Mouse (Mus musculus): ENCODE data around the gene Krt72. TPM values are rescaled to one million over a fixed set of nuclear protein-coding genes. Genes with fewer than 3 reads are reported as not detected.

Gene Krt72
- total RNA-seq (2021), result not detected
- long read RNA-seq, experiment 1, result 0 reads
- long read RNA-seq, experiment 2, result 0 reads

GRCm38 (mm10) chr15:101786360-101786759 lies at the start of gene Krt72:
Gene Krt72, minus strand, starts transcription at chr15:101786460.
- no peak for TF ChIP-seq CTCF (conservative IDR thresholded peaks at IDR 0.05)
- Histone ChIP-seq H3K27ac (no peak within 1 kb of the TSS), H3K4me3 (no peak within 1 kb of the TSS)
- no peak for DNase-seq (ENCODE audit: low spot score in 2 of 2)

- peak; percentile 27; the same call in 1 of the 2 replicates for TF ChIP-seq CTCF (conservative IDR thresholded peaks at IDR 0.05)
- DNase-seq (ENCODE audit: low spot score in 2 of 2), result no peak
- no peak overlapping the region for H3K27ac ChIP-seq
- no peak overlapping the region for H3K4me3 ChIP-seq
Measured at GRCm38 (mm10) chr15:101834784-101835328, 48.6 kb upstream of the Krt72 start.

- no peak for TF ChIP-seq CTCF (conservative IDR thresholded peaks at IDR 0.05)
- Histone ChIP-seq H3K4me3 (no peak overlapping the region), H3K27ac (no peak overlapping the region)
- DNase-seq (ENCODE audit: low spot score in 2 of 2), result no peak
Measured at GRCm38 (mm10) chr15:101833131-101833530, 46.9 kb upstream of the Krt72 start.

GRCm38 (mm10) chr15:101829441-101829840 lies 43.2 kb upstream of the Krt72 start:
- Histone ChIP-seq H3K4me3 (no peak overlapping the region), H3K27ac (no peak overlapping the region)
- DNase-seq (ENCODE audit: low spot score in 2 of 2), result no peak
- 0 out of 2 replicates have a peak, but pooled peaks have one; percentile 10 for TF ChIP-seq CTCF (conservative IDR thresholded peaks at IDR 0.05)

GRCm38 (mm10) chr15:101821786-101822185 lies 35.5 kb upstream of the Krt72 start:
- no peak for DNase-seq (ENCODE audit: low spot score in 2 of 2)
- TF ChIP-seq CTCF (conservative IDR thresholded peaks at IDR 0.05), result no peak

GRCm38 (mm10) chr15:101817875-101818274 lies 31.6 kb upstream of the Krt72 start, which contains the start of gene Krt2:
Gene Krt2, minus strand, starts transcription at chr15:101818169.
- Histone ChIP-seq H3K4me3 (peak within 1 kb of the TSS; percentile 36), H3K27ac (peak within 1 kb of the TSS; percentile 76)
- no peak for DNase-seq (ENCODE audit: low spot score in 2 of 2)
- no peak for TF ChIP-seq CTCF (conservative IDR thresholded peaks at IDR 0.05)

More at GRCm38 (mm10) chr15:101821786-101822185, 35.5 kb upstream of the Krt72 start:
- no peak overlapping the region for H3K27ac ChIP-seq
- no peak overlapping the region for H3K4me3 ChIP-seq

- no peak for TF ChIP-seq CTCF (conservative IDR thresholded peaks at IDR 0.05)
- peak in 1 of 2 experiments; percentile 74 for DNase-seq (ENCODE audit: low spot score in 2 of 2)
- Histone ChIP-seq H3K27ac (peak overlapping the region; percentile 74), H3K4me3 (no peak overlapping the region)
Measured at GRCm38 (mm10) chr15:101803052-101803822, 17.0 kb upstream of the Krt72 start.

GRCm38 (mm10) chr15:101802296-101802835 lies 16.1 kb upstream of the Krt72 start, which contains the start of gene Krt73:
Gene Krt73, minus strand, starts transcription at chr15:101802346.
- DNase-seq (ENCODE audit: low spot score in 2 of 2), result no peak
- H3K27ac ChIP-seq, result peak within 1 kb of the TSS; percentile 74

GRCm38 (mm10) chr15:101790867-101791266 lies 4.6 kb upstream of the Krt72 start:
- DNase-seq (ENCODE audit: low spot score in 2 of 2), result no peak
- no peak for TF ChIP-seq CTCF (conservative IDR thresholded peaks at IDR 0.05)
- Histone ChIP-seq H3K27ac (no peak overlapping the region), H3K4me3 (no peak overlapping the region)

More at GRCm38 (mm10) chr15:101802296-101802835, 16.1 kb upstream of the Krt72 start, which contains the start of gene Krt73:
- TF ChIP-seq CTCF (conservative IDR thresholded peaks at IDR 0.05), result no peak
- no peak within 1 kb of the TSS for H3K4me3 ChIP-seq

GRCm38 (mm10) chr15:101773420-101773819 lies 12.8 kb downstream of the Krt72 start:
- peak; percentile 11 to 35 for DNase-seq (ENCODE audit: low spot score in 2 of 2)
- Histone ChIP-seq H3K4me3 (no peak overlapping the region), H3K27ac (no peak overlapping the region)
- no peak for TF ChIP-seq CTCF (conservative IDR thresholded peaks at IDR 0.05)

GRCm38 (mm10) chr15:101772711-101773081 lies 13.6 kb downstream of the Krt72 start:
- Histone ChIP-seq H3K27ac (no peak overlapping the region), H3K4me3 (no peak overlapping the region)
- peak; percentile 88 for TF ChIP-seq CTCF (conservative IDR thresholded peaks at IDR 0.05)

GRCm38 (mm10) chr15:101772080-101772710 lies 14.1 kb downstream of the Krt72 start:
- H3K4me3 ChIP-seq, result no peak overlapping the region
- no peak overlapping the region for H3K27ac ChIP-seq
- no peak for DNase-seq (ENCODE audit: low spot score in 2 of 2)
- peak; percentile 64 for TF ChIP-seq CTCF (conservative IDR thresholded peaks at IDR 0.05)

More at GRCm38 (mm10) chr15:101772711-101773081, 13.6 kb downstream of the Krt72 start:
- DNase-seq (ENCODE audit: low spot score in 2 of 2), result peak; percentile 88 to 94

- H3K27ac ChIP-seq, result no peak overlapping the region
- no peak for TF ChIP-seq CTCF (conservative IDR thresholded peaks at IDR 0.05)
- no peak overlapping the region for H3K4me3 ChIP-seq
- no peak for DNase-seq (ENCODE audit: low spot score in 2 of 2)
Measured at GRCm38 (mm10) chr15:101770226-101770625, 16.0 kb downstream of the Krt72 start.
